Mouse (Mus musculus) MEL (cell line): ENCODE measurements at regions not wholly inside any gene's neighbourhood (a gene's known extent, or its start where the extent isn't known, plus 50 kb on each side); places are given as distances from the start of the nearest gene placed in this dataset.

ENCODE experiments used
- DNase-seq: peaks from one replicate; pipeline ENCODE4 v3.0.0; 2011; ENCODE audit warnings: low read depth, low spot score
- H3K27ac ChIP-seq: 2 replicates; pipeline ENCODE4 v1.5.1; 2012; ENCODE audit warnings: low read depth, mild to moderate bottlenecking, control low read depth, low read length, moderate library complexity; ENCODE audit not compliant: control insufficient read depth
- H3K27me3 ChIP-seq, 2 experiments: fragments of 150-350 bp in 1 of 2; sonication (generic) in 1 of 2; 2 replicates each; pipeline ENCODE4 v1.6.1; 2012; ENCODE audit warnings: low read length in 2 of 2, mild to moderate bottlenecking in 2 of 2, improper control_type of control experiment in 1 of 2, moderate library complexity in 1 of 2; ENCODE audit not compliant: insufficient read depth in 2 of 2, control insufficient read depth in 1 of 2
- H3K36me3 ChIP-seq, 2 experiments: 2 replicates each; pipeline ENCODE4 v1.6.1; 2012 to 2014; ENCODE audit warnings: low read length in 2 of 2, improper control_type of control experiment in 1 of 2, inconsistent platforms in 1 of 2, mild to moderate bottlenecking in 1 of 2; ENCODE audit not compliant: insufficient read depth in 2 of 2, control insufficient read depth in 1 of 2
- H3K4me1 ChIP-seq, 2 experiments: fragments of 150-350 bp in 1 of 2; sonication (generic) in 1 of 2; 2 replicates each; pipeline ENCODE4 v1.6.1; 2012; ENCODE audit warnings: low read length in 2 of 2, improper control_type of control experiment in 1 of 2, mild to moderate bottlenecking in 1 of 2; ENCODE audit not compliant: insufficient read depth in 2 of 2, control insufficient read depth in 1 of 2
- H3K4me3 ChIP-seq, 2 experiments: fragments of 150-350 bp in 1 of 2; sonication (generic) in 1 of 2; 2 replicates each; pipeline ENCODE4 v1.5.1; 2012; ENCODE audit warnings: low read depth in 2 of 2, low read length in 2 of 2, mild to moderate bottlenecking in 2 of 2, moderate library complexity in 2 of 2, control low read depth in 1 of 2, improper control_type of control experiment in 1 of 2; ENCODE audit not compliant: control insufficient read depth in 1 of 2, insufficient read depth in 1 of 2
- H3K79me2 ChIP-seq: 2 replicates; pipeline ENCODE4 v1.6.1; 2012; ENCODE audit warnings: mild to moderate bottlenecking, low read length, moderate library complexity; ENCODE audit not compliant: control insufficient read depth, poor library complexity, insufficient read depth
- H3K9ac ChIP-seq: 2 replicates; pipeline ENCODE4 v1.6.1; 2012; ENCODE audit warnings: low read depth, mild to moderate bottlenecking, control low read depth, low read length, moderate library complexity; ENCODE audit not compliant: control insufficient read depth, poor library complexity, severe bottlenecking
- H3K9me3 ChIP-seq: fragments of 150-350 bp; sonication (generic); replicated peaks from 2 replicates; pipeline ENCODE4 v1.6.1; 2012; ENCODE audit warnings: mild to moderate bottlenecking, low read length, improper control_type of control experiment, moderate library complexity; ENCODE audit not compliant: insufficient read depth
- CHD2 ChIP-seq: IDR thresholded peaks from 2 replicates; pipeline ENCODE4 v1.6.1; 2011; ENCODE audit warnings: low read length, improper control_type of control experiment
- ELF1 ChIP-seq: IDR thresholded peaks from 2 replicates; pipeline ENCODE4 v1.6.1; 2014; ENCODE audit warnings: low read depth, mild to moderate bottlenecking, inconsistent platforms, low read length, improper control_type of control experiment, moderate library complexity
- EP300 ChIP-seq, 2 experiments: IDR thresholded peaks; 2 replicates each; pipeline ENCODE4 v1.6.1; 2011; ENCODE audit warnings: improper control_type of control experiment in 2 of 2, low read length in 2 of 2, low read depth in 1 of 2, mild to moderate bottlenecking in 1 of 2
- ETS1 ChIP-seq: IDR thresholded peaks from 2 replicates; pipeline ENCODE4 v1.6.1; 2012; ENCODE audit warnings: low read depth, mild to moderate bottlenecking, inconsistent platforms, low read length, improper control_type of control experiment, moderate library complexity
- GATA1 ChIP-seq: IDR thresholded peaks from 2 replicates; pipeline ENCODE4 v1.6.1; 2011; ENCODE audit warnings: low read depth, low read length, improper control_type of control experiment
- JUND ChIP-seq: IDR thresholded peaks from 2 replicates; pipeline ENCODE4 v1.6.1; 2011; ENCODE audit warnings: low read depth, mild to moderate bottlenecking, improper control_type of control experiment, low read length
- MAFK ChIP-seq: IDR thresholded peaks from 2 replicates; pipeline ENCODE4 v1.6.1; 2011; ENCODE audit warnings: low read depth, mild to moderate bottlenecking, low read length, improper control_type of control experiment, borderline replicate concordance
- MEF2A ChIP-seq: IDR thresholded peaks from 2 replicates; pipeline ENCODE4 v1.6.1; 2014; ENCODE audit warnings: low read depth, mild to moderate bottlenecking, inconsistent platforms, low read length, improper control_type of control experiment; ENCODE audit not compliant: poor library complexity, insufficient replicate concordance, severe bottlenecking; ENCODE audit errors: extremely low read depth
- NELFE ChIP-seq: IDR thresholded peaks from 2 replicates; pipeline ENCODE4 v1.6.1; 2011; ENCODE audit warnings: low read depth, low read length, improper control_type of control experiment
- NRF1 ChIP-seq: IDR thresholded peaks from 2 replicates; pipeline ENCODE4 v1.6.1; 2014; ENCODE audit warnings: low read depth, mild to moderate bottlenecking, inconsistent platforms, low read length, improper control_type of control experiment, moderate library complexity; ENCODE audit not compliant: poor library complexity, insufficient read depth, severe bottlenecking
- POLR2A ChIP-seq, 2 experiments: IDR thresholded peaks; 2 replicates each; pipeline ENCODE4 v1.6.1; 2011 to 2012; ENCODE audit warnings: low read length in 2 of 2, mild to moderate bottlenecking in 2 of 2, control low read depth in 1 of 2, improper control_type of control experiment in 1 of 2, low read depth in 1 of 2, moderate library complexity in 1 of 2; ENCODE audit not compliant: control insufficient read depth in 1 of 2, insufficient read depth in 1 of 2, poor library complexity in 1 of 2
- POLR2AphosphoS2 ChIP-seq: IDR thresholded peaks from 2 replicates; pipeline ENCODE4 v1.6.1; 2011; ENCODE audit warnings: low read length, improper control_type of control experiment
- POLR2AphosphoS5 ChIP-seq: IDR thresholded peaks from 2 replicates; pipeline ENCODE4 v1.6.1; 2012; ENCODE audit warnings: low read depth, borderline replicate concordance, mild to moderate bottlenecking, inconsistent platforms, low read length, moderate library complexity, mixed read lengths
- RAD21 ChIP-seq: IDR thresholded peaks from 2 replicates; pipeline ENCODE4 v1.6.1; 2011; ENCODE audit warnings: mild to moderate bottlenecking, low read depth, low read length, improper control_type of control experiment
- RCOR1 ChIP-seq: IDR thresholded peaks from 2 replicates; pipeline ENCODE4 v1.6.1; 2012; ENCODE audit warnings: low read depth, mild to moderate bottlenecking, inconsistent platforms, low read length, improper control_type of control experiment
- TBP ChIP-seq: IDR thresholded peaks from 2 replicates; pipeline ENCODE4 v1.8.0; 2011; ENCODE audit warnings: low read depth, low read length, improper control_type of control experiment
- USF1 ChIP-seq: IDR thresholded peaks from 2 replicates; pipeline ENCODE4 v1.6.1; 2014; ENCODE audit warnings: low read depth, mild to moderate bottlenecking, inconsistent platforms, low read length, improper control_type of control experiment, moderate library complexity
- ZC3H11A ChIP-seq: IDR thresholded peaks from 2 replicates; pipeline ENCODE4 v1.6.1; 2012; ENCODE audit warnings: low read depth, mild to moderate bottlenecking, inconsistent platforms, low read length, improper control_type of control experiment
- ZMIZ1 ChIP-seq: IDR thresholded peaks from 2 replicates; pipeline ENCODE4 v1.6.1; 2012; ENCODE audit warnings: low read depth, mild to moderate bottlenecking, inconsistent platforms, low read length, improper control_type of control experiment, moderate library complexity
- ZNF384 ChIP-seq: IDR thresholded peaks from 2 replicates; pipeline ENCODE4 v1.6.1; 2012; ENCODE audit warnings: low read depth, mild to moderate bottlenecking, inconsistent platforms, low read length, improper control_type of control experiment

DNA sequence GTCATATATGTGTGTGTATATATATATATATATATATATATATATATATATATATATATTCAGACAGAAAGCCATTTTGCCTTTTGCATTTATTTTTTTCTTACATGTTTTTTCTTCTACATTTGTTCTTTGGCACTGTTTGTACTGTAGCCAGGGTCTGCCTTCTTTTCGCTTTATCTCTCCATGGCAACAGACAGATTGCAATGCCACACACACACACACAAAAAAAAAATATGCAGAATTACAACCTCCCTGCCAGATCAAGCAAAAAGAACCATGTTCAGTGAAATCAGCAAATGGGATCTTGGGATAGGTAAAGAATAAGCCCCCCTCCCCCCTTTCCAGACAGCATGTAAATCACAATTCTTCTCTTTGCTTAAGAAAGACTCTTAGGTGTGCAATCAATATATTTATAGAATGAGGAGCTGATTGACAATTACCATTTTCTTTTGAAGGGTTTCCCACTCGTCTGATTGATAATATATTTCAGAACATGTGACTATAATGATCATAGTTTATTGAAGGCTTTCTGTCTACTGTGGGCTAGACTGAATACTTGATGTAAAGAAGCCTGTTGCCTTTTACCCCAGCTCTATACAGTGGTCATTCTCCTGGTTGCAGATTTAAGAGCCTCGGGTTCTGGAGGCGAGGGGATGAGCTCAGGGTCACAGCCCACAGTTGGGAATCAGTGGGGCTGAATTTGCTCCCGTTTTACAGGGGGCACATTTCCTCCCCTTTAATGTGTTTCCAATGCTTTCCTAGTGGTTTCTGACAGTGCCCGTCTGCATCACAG lies 54.7 kb upstream of the Pcgf5 start:
- Histone ChIP-seq H3K4me3 (no peak overlapping the region), H3K9me3 (no peaks in the 10 kb centered on the region), H3K4me1 (no peaks in the 10 kb centered on the region)
- no peak for DNase-seq
- TF ChIP-seq CHD2 (no peak), JUND (no peak), POLR2A (IDR thresholded peaks at IDR 0.05; ENCODE audit: control insufficient read depth in 1 of 2, insufficient read depth in 1 of 2, low read depth in 1 of 2, low read length in 2 of 2, poor library complexity in 1 of 2) (no peak), NELFE (no peak), ELF1 (no peak), NRF1 (no peak), ZNF384 (no peak), POLR2AphosphoS2 (no peak), USF1 (no peak), MAFK (no peak), GATA1 (no peak), ZC3H11A (no peak), TBP (no peak), ZMIZ1 (no peak), RAD21 (no peak), ETS1 (no peak), MEF2A (no peak), POLR2AphosphoS5 (no peak), RCOR1 (no peak), EP300 (IDR thresholded peaks at IDR 0.05; ENCODE audit: low read depth in 1 of 2, low read length in 2 of 2) (no peak)
- TF ChIP-seq, all 39 proteins: peak for 0
- Histone ChIP-seq H3K36me3 (no peaks in the 10 kb centered on the region), H3K79me2 (no peaks in the 10 kb centered on the region), H3K27me3 (no peaks in the 10 kb centered on the region), H3K27ac (no peak overlapping the region), H3K9ac (no peak overlapping the region)
